In the genomic region with DNA sequence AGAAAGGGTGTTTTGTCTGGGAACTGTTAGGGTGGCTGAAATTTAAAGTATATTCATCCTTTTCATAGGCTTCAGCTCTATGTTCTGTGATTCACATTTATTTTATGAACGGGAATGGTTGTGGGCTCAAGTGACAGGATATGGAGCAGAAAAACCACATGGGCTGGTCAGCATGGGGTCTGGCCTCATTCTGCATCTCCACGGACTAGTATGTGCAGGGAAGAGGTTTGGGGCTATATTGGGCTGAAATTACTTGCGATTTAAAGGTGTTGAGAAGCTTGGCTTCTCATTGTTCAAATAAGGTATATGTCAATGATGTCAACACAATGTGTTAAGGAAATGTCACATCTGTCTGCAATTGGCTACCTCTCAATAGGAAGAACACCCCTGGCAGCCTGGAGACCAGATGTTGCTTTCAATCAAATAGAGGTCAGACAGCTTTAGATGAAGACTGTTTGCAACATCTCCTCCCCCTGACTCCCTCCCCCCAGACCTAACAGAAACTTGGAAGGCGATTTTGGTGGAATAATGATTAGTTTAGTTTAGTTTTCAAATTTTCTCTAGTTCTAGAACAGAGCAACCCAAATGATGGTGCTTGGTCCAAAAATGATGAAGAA, we compare ENCODE assay signal across 28 mouse cellular contexts.
A peak's percentile ranks its signal among the peaks of the same experiment; 100 is the strongest.
DNase-seq lines count a peak whose midpoint lies in the region; ATAC-seq and TF ChIP-seq lines count a peak whose summit lies in the region.
"Had no signal": no experiment of that assay in that cellular context is flagged by ENCODE, and none has a peak within 500 bp of the region (broad histone marks: within the 10 kb centered on the region; RNA-seq: fewer than 3 reads in every experiment).

No protein-coding gene starts in this region.

- 70% methylated on average over 4 of the region's 4 CpGs for WGBS in embryonic facial prominence, embryonic 10.5 days
- 53% methylated on average over 4 of the region's 4 CpGs for WGBS in limb, embryonic 10.5 days
- WGBS in limb, embryonic 15.5 days, result 38% methylated on average over 4 of the region's 4 CpGs
- 86% methylated on average over 4 of the region's 4 CpGs for WGBS in forebrain, embryonic 11.5 days

- peak; percentile 40 for DNase-seq in embryo, embryonic 10 days (ENCODE audit: low spot score)
- no peak for DNase-seq in embryo, embryonic 9.5 days (ENCODE audit: extremely low spot score)
- DNase-seq in embryonic facial prominence, embryonic 10.5 days (ENCODE audit: low spot score), result peak; percentile 10
- DNase-seq in limb, embryonic 10.5 days (ENCODE audit: low spot score), result peak; percentile 36
- no peak for DNase-seq in layer of hippocampus, adult 2 months (ENCODE audit: low spot score in 2 of 2)
- DNase-seq in forebrain, embryonic 11.5 days (ENCODE audit: low spot score), result no peak
- no peak for DNase-seq in heart, postnatal 36 days
- DNase-seq: adrenal gland, postnatal 14 days; cerebellum, adult 8-10 months; kidney, adult 2 months; kidney, postnatal 36 days; left cerebral cortex, postnatal 4 days; liver, embryonic 13.5 days; lung, adult 18-20 months; lung, postnatal 4 days; midbrain, embryonic 14.5 days; right cerebral cortex, adult 18-20 months; spleen, adult 18-20 months; thymus, postnatal 14 days had no signal

- H3K9me3 ChIP-seq in embryonic facial prominence, embryonic 10.5 days, result no peaks in the 10 kb centered on the region
- H3K9me3 ChIP-seq in limb, embryonic 10.5 days (replicated peaks), result no peaks in the 10 kb centered on the region
- no peaks in the 10 kb centered on the region for H3K9me3 ChIP-seq in limb, embryonic 15.5 days
- no peaks in the 10 kb centered on the region for H3K9me3 ChIP-seq in forebrain, embryonic 11.5 days (ENCODE audit: control insufficient read depth, low read length)
- H3K9me3 ChIP-seq: embryonic facial prominence, embryonic 13.5 days; forebrain, embryonic 13.5 days; heart, embryonic 13.5 days; intestine, embryonic 15.5 days; liver, embryonic 13.5 days had no signal

- intact Hi-C loops in heart, postnatal 36 days (cut with DNase I), result no loop called here

- H3K36me3 ChIP-seq in embryonic facial prominence, embryonic 10.5 days (replicated peaks), result no peaks in the 10 kb centered on the region
- H3K36me3 ChIP-seq in limb, embryonic 10.5 days, result no peaks in the 10 kb centered on the region
- no peaks in the 10 kb centered on the region for H3K36me3 ChIP-seq in limb, embryonic 15.5 days
- H3K36me3 ChIP-seq in forebrain, embryonic 11.5 days (ENCODE audit: control insufficient read depth, insufficient read depth, low read length), result no peaks in the 10 kb centered on the region
- H3K36me3 ChIP-seq: embryonic facial prominence, embryonic 13.5 days; heart, embryonic 13.5 days; intestine, embryonic 15.5 days; liver, embryonic 13.5 days had no signal

- no peak for ATAC-seq in limb, embryonic 15.5 days (ENCODE audit: insufficient number of reproducible peaks, low FRiP score, low TSS enrichment, low read depth)
- no peak for ATAC-seq in forebrain, embryonic 11.5 days (replicated peaks; ENCODE audit: low FRiP score)
- ATAC-seq: forebrain, embryonic 13.5 days; hindbrain, embryonic 16.5 days; intestine, embryonic 15.5 days; lung, postnatal 0 days; Patski had no signal

- H3K4me1 ChIP-seq in embryonic facial prominence, embryonic 10.5 days, result peaks cover 9% of the 10 kb centered on the region; the same call in 1 of the 2 replicates
- H3K4me1 ChIP-seq in limb, embryonic 10.5 days, result peaks cover 12% of the 10 kb centered on the region
- H3K4me1 ChIP-seq in limb, embryonic 15.5 days, result peaks cover 7% of the 10 kb centered on the region; the same call in 1 of the 2 replicates
- no peaks in the 10 kb centered on the region for H3K4me1 ChIP-seq in forebrain, embryonic 11.5 days (replicated peaks; ENCODE audit: control insufficient read depth, insufficient read depth, low read length)
- H3K4me1 ChIP-seq: embryonic facial prominence, embryonic 13.5 days; forebrain, embryonic 13.5 days; heart, embryonic 13.5 days; intestine, embryonic 15.5 days; liver, embryonic 13.5 days had no signal

- no peak overlapping the region for H3K27ac ChIP-seq in embryonic facial prominence, embryonic 10.5 days (replicated peaks)
- H3K27ac ChIP-seq in limb, embryonic 10.5 days, result no peak overlapping the region
- H3K27ac ChIP-seq in limb, embryonic 15.5 days, result peak overlapping the region; percentile 50; the same call in 1 of the 2 replicates
- H3K27ac ChIP-seq in layer of hippocampus, adult 2 months, result no peak overlapping the region
- no peak overlapping the region for H3K27ac ChIP-seq in forebrain, embryonic 11.5 days (ENCODE audit: low read depth, low read length)
- H3K27ac ChIP-seq: embryonic facial prominence, embryonic 13.5 days; forebrain, embryonic 13.5 days; heart, embryonic 13.5 days; intestine, embryonic 15.5 days; liver, embryonic 13.5 days had no signal

- no peak for TF ChIP-seq CTCF in layer of hippocampus, adult 2 months (conservative IDR thresholded peaks at IDR 0.05)

- no peak overlapping the region for H3K4me3 ChIP-seq in embryonic facial prominence, embryonic 10.5 days
- no peak overlapping the region for H3K4me3 ChIP-seq in limb, embryonic 10.5 days
- H3K4me3 ChIP-seq in limb, embryonic 15.5 days, result no peak overlapping the region
- no peak overlapping the region for H3K4me3 ChIP-seq in layer of hippocampus, adult 2 months
- no peak overlapping the region for H3K4me3 ChIP-seq in forebrain, embryonic 11.5 days (ENCODE audit: low read depth, low read length)
- H3K4me3 ChIP-seq: embryonic facial prominence, embryonic 13.5 days; erythroblast, embryonic 14.5 days; forebrain, embryonic 13.5 days; heart, embryonic 13.5 days; intestine, embryonic 15.5 days; liver, embryonic 13.5 days had no signal

- H3K27me3 ChIP-seq in embryonic facial prominence, embryonic 10.5 days (replicated peaks; ENCODE audit: low read depth, poor library complexity, severe bottlenecking), result no peaks in the 10 kb centered on the region
- H3K27me3 ChIP-seq in limb, embryonic 10.5 days (ENCODE audit: low read depth, poor library complexity, severe bottlenecking), result no peaks in the 10 kb centered on the region
- H3K27me3 ChIP-seq in limb, embryonic 15.5 days, result no peaks in the 10 kb centered on the region
- H3K27me3 ChIP-seq in forebrain, embryonic 11.5 days (ENCODE audit: control insufficient read depth, insufficient read depth, low read length), result no peaks in the 10 kb centered on the region
- H3K27me3 ChIP-seq: embryonic facial prominence, embryonic 13.5 days; forebrain, embryonic 13.5 days; heart, embryonic 13.5 days; intestine, embryonic 15.5 days; liver, embryonic 13.5 days had no signal

- no peak overlapping the region for H3K4me2 ChIP-seq in limb, embryonic 15.5 days
- H3K4me2 ChIP-seq in forebrain, embryonic 11.5 days (ENCODE audit: low read depth, low read length, severe bottlenecking), result no peak overlapping the region
- H3K4me2 ChIP-seq: embryonic facial prominence, embryonic 13.5 days; forebrain, embryonic 13.5 days; heart, embryonic 13.5 days; intestine, embryonic 15.5 days; liver, embryonic 13.5 days had no signal

- no peak overlapping the region for H3K9ac ChIP-seq in limb, embryonic 15.5 days
- H3K9ac ChIP-seq in forebrain, embryonic 11.5 days (ENCODE audit: low read length), result no peak overlapping the region
- H3K9ac ChIP-seq: embryonic facial prominence, embryonic 13.5 days; forebrain, embryonic 13.5 days; heart, embryonic 13.5 days; intestine, embryonic 15.5 days; liver, embryonic 13.5 days had no signal

Comparison
In these comparisons a context has a peak if more than half of its experiments do, and no peak if none do; other contexts are left out.
1. DNase-seq: peak in embryo, embryonic 10 days (single experiment), embryonic facial prominence, embryonic 10.5 days (single experiment) and limb, embryonic 10.5 days (single experiment); none in embryo, embryonic 9.5 days (single experiment), layer of hippocampus, adult 2 months (0 of 2), forebrain, embryonic 11.5 days (single experiment) and heart, postnatal 36 days (0 of 2).